Mouse (Mus musculus): ENCODE data around the gene Nbl1.

- no peak for TF ChIP-seq POLR2A (IDR thresholded peaks at IDR 0.05; ENCODE audit: low read depth, low read length)
- no peak for TF ChIP-seq CTCF (IDR thresholded peaks at IDR 0.05; ENCODE audit: borderline replicate concordance, insufficient read depth, low read length)
Measured at GRCm38 (mm10) chr4:139054300-139054923, 38.4 kb downstream of the Nbl1 start.
